Mouse (Mus musculus) R1 (cell line): ENCODE measurements around the gene Lrrc2.
A peak's percentile ranks its signal among the peaks of the same experiment; 100 is the strongest.

Experiments used
- DNase-seq: peaks from one replicate; pipeline ENCODE4 v3.0.0-alpha.2; 2018; ENCODE audit warnings: low read depth, low spot score

Lrrc2 gene

DNA sequence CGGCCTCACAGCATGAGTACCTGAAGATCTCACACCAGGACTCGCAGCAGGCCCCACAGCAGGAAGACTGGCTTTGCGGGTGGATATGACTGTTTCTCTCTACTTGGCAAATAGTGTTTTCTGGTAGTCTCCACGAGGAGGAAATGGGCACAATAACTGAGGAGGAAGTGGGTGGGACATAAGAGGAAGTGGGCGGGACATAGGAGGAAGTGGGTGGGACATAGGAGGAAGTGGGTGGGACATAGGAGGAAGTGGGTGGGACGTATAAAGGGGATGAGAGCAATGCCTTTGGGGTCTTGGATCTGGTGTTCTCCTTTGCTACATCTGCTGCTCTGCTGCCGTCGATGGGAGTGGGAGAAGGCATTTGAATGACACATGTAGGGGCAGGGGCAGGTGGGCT, 34.6 kb downstream of the Lrrc2 start:
- DNase-seq, result no peak

DNA sequence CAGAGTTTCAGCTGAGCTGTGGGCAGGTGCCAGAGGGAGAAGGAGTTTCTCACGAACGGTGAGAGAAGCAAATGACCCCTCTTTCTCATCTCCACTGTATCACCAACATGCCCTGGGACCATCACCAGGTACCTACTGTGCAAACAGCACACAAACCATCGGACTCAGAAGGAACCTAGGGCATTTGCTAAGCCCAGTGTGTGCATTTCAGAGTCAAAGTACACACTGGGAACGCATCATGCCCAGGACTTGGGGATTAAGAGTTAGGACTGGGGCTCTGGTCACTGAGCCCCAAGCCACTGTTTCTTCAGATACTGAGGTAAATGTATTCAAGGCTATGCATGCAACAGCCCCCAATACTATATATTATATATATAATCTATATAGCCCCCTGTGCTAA, 36.0 kb downstream of the Lrrc2 start:
- DNase-seq, result no peak

DNA sequence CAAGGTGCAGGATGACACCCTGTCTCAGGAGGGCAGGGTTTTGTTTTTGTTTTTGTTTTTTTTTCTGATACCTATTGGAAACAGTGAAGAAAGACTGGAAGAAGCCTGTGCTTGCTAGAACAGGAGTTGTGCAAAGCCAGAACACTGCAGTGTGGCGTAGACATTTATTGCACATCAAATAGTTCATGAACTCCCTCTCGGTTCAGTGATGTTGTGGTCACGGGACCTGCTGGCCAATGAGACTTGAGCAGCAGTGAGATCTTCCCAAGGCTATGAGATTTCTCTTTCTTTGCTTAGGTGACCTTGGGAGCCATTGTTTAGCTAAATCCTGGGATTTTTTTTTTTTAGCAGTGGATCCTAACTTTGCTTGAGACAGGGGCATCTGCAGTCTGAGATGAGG, 36.7 kb downstream of the Lrrc2 start:
- peak; percentile 41 for DNase-seq

GRCm38 (mm10) chr9:110989141-110989540, 37.8 kb downstream of the Lrrc2 start:
- no peak for DNase-seq

DNA sequence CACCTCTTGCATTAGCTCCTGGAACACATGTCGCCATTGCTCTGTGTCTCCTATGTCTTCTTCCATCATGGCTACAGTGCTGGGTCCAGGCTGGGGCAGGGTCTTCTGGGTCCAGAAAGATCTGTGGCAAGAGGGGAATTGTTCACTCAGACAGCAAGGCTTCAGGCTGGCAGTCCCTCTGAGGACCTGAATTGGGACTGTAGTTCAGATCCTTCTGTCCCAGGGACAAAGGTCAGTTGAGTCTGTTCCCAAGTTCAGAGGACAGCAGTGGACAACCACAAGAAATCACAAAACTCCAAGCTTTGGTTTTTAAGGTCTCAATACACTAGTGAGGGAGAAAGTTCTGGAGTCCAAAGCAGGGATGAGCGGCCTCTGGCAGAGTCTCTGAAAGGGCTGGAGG, 38.2 kb downstream of the Lrrc2 start:
- DNase-seq, result no peak

- peak; percentile 20 for DNase-seq
These were observed 38.9 kb downstream of the Lrrc2 start, which contains the start of gene Rtp3 for GRCm38 (mm10) chr9:110990204-110990603. TSS of gene Rtp3 (minus strand) at chr9:110990583.

DNA sequence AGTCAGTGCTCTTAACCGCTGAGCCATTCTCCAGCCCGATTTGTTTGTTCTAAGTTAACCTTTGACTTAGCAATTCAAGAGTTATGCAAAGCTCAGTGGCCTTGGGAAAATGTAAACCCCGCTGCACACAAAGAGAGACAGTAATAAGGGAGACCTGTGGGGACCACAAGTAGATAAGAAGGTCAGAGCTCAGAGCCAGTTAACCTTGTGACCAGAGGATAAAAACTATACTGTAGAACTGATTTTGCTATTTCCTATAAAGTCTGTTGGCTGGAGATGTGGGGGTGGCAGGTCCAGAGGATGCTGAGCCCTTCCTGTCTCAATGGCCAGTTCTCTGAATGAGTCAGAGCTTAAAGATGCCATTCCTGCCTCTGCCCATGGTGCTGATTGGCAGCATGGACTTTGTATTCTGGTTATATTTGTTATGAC, 42.0 kb downstream of the Lrrc2 start:
- DNase-seq, result peak; percentile 35

DNA sequence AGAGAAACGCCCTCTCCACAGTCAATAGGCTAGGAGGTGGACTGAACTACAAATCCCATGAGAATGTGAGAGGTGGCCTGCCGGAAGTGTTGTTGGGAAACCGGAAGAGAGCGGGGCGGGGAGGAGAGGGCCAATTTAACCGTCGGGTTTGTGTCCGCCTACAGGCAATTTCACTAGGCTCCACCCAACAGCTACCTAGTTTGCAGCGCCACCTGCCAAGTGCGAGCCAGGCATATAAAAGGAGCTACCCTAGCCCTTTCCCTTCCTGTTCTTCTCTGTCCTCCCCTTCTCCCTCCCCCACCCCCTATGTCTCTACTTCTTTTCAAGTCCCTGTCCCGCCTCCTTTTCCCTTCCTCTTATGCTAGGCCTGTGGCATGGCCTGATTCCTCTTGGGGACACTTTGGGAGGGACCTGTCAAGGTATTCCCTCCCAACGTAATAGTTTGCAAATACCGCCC, 43.4 kb downstream of the Lrrc2 start:
- DNase-seq, result peak; percentile 98

GRCm38 (mm10) chr9:110997245-110997644, 45.9 kb downstream of the Lrrc2 start:
- DNase-seq, result peak; percentile 95

DNA sequence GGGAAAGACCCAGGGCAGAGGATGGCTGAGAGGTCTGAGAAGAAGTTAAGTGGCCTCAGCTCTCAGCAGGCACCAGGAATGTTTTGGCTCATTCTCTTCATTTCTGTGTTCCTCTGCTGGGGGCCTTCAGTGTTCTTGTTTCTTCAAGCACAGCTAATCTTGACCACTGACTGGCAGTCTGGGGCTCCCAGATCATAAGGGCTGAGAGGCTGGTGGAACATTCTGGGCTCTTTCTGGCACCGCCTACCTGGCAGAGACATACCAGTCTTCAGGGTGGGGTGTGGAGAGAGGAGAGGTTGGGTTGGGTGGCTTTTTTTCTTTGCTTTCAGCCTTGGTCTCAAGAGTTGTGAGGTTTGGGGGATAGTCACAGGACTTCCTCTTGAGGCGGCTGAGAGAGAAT, 47.7 kb downstream of the Lrrc2 start:
- DNase-seq, result no peak

DNA sequence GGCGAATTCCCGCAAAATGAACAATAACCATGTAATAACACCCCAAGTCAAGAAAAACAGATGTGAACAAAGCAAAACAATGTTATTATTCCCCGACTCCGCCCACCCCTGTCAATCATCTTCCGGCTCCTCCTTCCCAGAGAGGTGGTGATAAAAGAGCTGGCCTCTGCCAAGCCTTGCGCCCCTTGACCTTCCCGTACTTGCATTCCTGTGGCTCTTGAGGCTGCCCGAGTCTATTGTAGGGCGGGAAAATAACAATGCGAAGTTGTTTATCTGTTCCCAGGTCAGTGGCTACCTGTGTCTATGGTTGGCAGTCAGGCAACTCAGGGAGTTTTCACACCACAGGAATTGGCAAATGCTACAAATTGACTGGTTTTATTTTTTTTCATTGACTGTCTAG, 48.5 kb downstream of the Lrrc2 start:
- DNase-seq, result peak; percentile 34

GRCm38 (mm10) chr9:111001621-111002020, 50.3 kb downstream of the Lrrc2 start:
- DNase-seq, result no peak

DNA sequence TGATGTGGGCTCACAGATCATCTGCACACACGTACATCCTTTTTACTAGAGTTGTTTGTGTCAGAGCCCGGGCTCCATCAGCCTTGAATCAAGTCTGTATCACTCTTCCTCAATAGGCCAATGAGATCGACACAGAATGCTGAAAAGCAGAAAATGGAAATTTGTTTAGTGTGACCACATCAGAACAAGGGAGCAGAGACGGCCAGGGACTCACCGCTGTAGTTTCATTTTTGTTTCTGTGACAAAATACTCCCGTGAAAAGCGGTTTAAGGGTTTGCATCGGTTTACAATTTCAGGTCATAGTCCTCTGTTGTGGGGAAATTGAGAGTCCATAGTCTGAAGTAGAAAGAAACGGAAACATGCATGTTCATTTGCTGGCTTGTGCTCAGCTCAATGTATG, 51.9 kb downstream of the Lrrc2 start:
- DNase-seq, result no peak

DNA sequence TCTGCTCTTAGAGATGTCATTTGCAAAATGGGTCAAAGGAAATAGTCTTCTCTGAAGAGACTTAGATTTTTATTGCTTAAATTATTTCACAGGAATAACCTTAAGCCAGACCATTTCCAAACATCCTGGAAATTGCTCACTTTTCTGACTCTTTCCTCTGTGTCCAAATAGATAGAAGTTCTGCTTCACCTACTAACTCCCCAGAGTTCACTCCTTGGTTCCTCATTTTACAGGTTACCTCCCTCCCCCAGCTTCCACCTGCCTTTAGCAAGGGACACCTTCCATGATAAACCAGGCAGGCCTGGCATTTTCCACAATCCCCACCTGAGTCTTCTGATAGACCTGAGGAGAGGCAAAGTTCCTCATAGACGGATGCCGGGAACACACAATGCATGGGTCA, 55.2 kb downstream of the Lrrc2 start:
- no peak for DNase-seq

DNA sequence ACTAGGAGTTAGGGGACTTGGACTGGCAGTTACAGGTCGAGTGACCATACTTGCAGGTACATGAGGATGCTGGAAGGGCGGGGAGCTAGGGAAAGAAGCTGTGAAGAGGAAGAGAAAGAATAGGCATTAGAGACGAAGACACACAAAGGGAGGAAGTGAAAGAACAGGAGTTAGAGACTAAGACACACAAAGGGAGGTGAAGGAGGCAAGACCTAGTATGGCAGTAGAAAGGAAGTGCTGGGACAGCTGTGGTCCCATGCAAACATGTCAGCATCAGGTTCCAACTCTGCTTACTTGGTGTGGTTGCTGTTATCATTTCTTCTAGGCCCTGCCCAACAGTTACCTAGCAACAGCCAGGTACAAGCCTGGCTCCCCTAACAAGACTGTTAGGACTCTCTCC, 58.4 kb downstream of the Lrrc2 start:
- DNase-seq, result peak; percentile 54

- no peak for DNase-seq
These were observed 60.2 kb downstream of the Lrrc2 start for GRCm38 (mm10) chr9:111011550-111011949.

DNA sequence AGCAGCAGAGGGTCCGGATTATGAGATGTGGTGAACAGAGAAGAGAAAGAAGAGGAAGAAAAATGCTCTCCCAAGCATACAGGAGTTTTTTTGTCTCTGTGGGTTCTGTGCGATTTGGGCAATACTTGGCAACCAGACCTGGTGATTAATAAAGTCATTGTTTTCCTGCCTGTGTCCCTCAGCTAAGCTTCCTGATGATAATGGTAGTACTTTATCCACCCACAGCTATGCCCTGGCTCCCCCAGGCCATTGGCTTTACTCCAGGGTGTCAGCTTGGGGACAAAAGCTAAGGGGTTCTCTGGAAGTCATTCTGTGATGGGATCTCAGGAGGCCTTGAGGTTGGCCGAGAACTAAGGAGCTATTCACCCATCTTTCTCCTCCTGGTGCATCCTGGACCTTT, 60.7 kb downstream of the Lrrc2 start:
- no peak for DNase-seq

GRCm38 (mm10) chr9:111015658-111016057, 64.3 kb downstream of the Lrrc2 start:
- DNase-seq, result peak; percentile 76

DNA sequence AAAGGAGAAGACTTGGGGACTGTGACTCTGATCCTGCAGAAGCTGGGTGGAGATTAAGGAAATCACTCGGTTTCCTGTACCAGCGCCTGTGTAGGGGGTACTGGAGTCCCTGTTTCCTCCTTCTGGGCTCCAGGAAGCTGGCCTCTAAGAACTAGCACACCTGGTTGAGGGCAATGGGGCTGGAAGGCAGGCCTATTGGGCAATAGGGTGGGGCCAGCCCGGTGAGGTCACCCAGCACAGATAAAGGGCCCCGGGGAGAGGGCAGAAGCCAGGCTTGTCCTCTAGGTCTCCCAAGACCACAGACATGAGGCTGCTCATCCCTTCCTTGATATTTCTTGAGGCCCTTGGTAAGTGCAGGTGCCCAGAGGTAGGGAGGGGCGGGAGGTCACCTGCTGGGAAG, 67.7 kb downstream of the Lrrc2 start, which contains the start of gene Ltf:
TSS of gene Ltf (plus strand) at position 250 of the 400 bp plus-strand sequence.
- DNase-seq, result no peak

DNA sequence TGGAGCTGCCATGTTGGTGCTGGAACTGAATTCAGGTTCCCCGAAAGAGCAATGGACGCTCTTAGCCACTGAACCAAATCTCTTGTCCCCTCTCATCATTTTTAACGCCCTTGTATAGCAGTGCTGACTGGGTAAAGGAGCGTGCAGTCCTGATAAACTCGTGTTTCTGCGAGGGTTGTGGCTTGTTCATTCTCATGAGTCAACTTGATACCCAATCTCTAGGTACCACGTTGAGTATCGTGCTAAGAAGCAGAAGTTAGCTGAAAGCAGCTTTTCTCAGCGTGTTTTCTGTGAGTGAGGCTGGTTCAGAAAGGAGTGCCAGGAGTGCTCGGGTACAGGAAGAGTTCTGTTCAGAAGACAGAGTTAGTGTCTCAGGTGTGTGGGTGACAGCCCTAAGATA, 75.4 kb downstream of the Lrrc2 start:
- DNase-seq, result no peak
